Mouse (Mus musculus): Measurements from ENCODE around the gene Noxa1.

GRCm38 (mm10) chr2:25083697-25084096 lies 11.3 kb downstream of the Noxa1 start:
- TF ChIP-seq CTCF (IDR thresholded peaks at IDR 0.05; ENCODE audit: control insufficient read depth, insufficient read depth, insufficient read length) (no peak), MAX (IDR thresholded peaks at IDR 0.05) (no peak), USF1 (IDR thresholded peaks at IDR 0.05; ENCODE audit: low read depth) (no peak), FOSL1 (IDR thresholded peaks at IDR 0.05; ENCODE audit: insufficient read depth, low read length, poor library complexity, severe bottlenecking) (no peak), MYOD1 (IDR thresholded peaks at IDR 0.05; ENCODE audit: control insufficient read depth, insufficient read length, low read depth) (no peak), MYOG (IDR thresholded peaks at IDR 0.05; ENCODE audit: control insufficient read depth, extremely low read depth, insufficient read length) (no peak)

Data from C2C12 (cell line).